Mouse (Mus musculus): ENCODE results near the gene F11r.

- TF ChIP-seq CTCF (IDR thresholded peaks at IDR 0.05; ENCODE audit: low read depth, low read length) = no peak
- TF ChIP-seq POLR2A (IDR thresholded peaks at IDR 0.05; ENCODE audit: borderline replicate concordance, low read depth, low read length) = no peak
Observed at GRCm38 (mm10) chr1:171495371-171495770, 58.0 kb downstream of the F11r start.

Measured in bone marrow macrophage, adult 2 months (primary cell).